Mouse (Mus musculus) megakaryocyte, embryonic 14.5 days (primary cell): ENCODE measurements around the gene Isg20l2. TPM values are rescaled to one million over a fixed set of nuclear protein-coding genes. Genes with fewer than 3 reads are reported as not detected.
A peak's percentile ranks its signal among the peaks of the same experiment; 100 is the strongest.

ENCODE experiments used
- H3K27me3 ChIP-seq: replicated peaks from 2 replicates; pipeline ENCODE3; 2012; ENCODE audit warnings: inconsistent platforms
- H3K36me3 ChIP-seq: replicated peaks from 2 replicates; pipeline ENCODE3; 2012; ENCODE audit warnings: low read length, inconsistent platforms, mixed read lengths
- H3K4me1 ChIP-seq: 2 replicates; pipeline ENCODE4 v1.6.1; 2012; ENCODE audit warnings: inconsistent platforms
- H3K4me3 ChIP-seq: replicated peaks from 2 replicates; pipeline ENCODE3; 2012; ENCODE audit warnings: moderate library complexity, mild to moderate bottlenecking, inconsistent platforms
- H3K9me3 ChIP-seq: 2 replicates; pipeline ENCODE4 v1.6.1; 2012; ENCODE audit warnings: inconsistent platforms
- FLI1 ChIP-seq: IDR thresholded peaks from 2 replicates; pipeline ENCODE4 v1.6.1; 2012; ENCODE audit warnings: low read length, inconsistent platforms, mixed read lengths
- GATA1 ChIP-seq: IDR thresholded peaks from 3 replicates; pipeline ENCODE4 v1.6.1; 2012; ENCODE audit warnings: mixed read lengths, low read length, inconsistent platforms, borderline replicate concordance
- polyA plus RNA-seq: library from polyadenylated mRNA; stranded (reverse); fragments of >175 nt; gene quantifications from 2 replicates; pipeline ENCODE4 v1.2.3, GENCODE M21; 2012; ENCODE audit warnings: low replicate concordance; ENCODE audit not compliant: insufficient read depth

Gene Isg20l2
- polyA plus RNA-seq, 1 experiment, result 3.6 TPM

GRCm38 (mm10) chr3:87983627-87984026, 53.5 kb downstream of the Isg20l2 start:
- Histone ChIP-seq H3K36me3 (no peaks in the 10 kb centered on the region), H3K4me1 (peaks cover 68% of the 10 kb centered on the region), H3K4me3 (no peak overlapping the region), H3K27me3 (peaks cover 91% of the 10 kb centered on the region), H3K9me3 (no peaks in the 10 kb centered on the region)
- TF ChIP-seq GATA1, result no peak
- TF ChIP-seq FLI1, result no peak

- H3K9me3 ChIP-seq, result no peaks in the 10 kb centered on the region
- H3K36me3 ChIP-seq, result no peaks in the 10 kb centered on the region
- H3K27me3 ChIP-seq, result peaks cover 91% of the 10 kb centered on the region
- H3K4me3 ChIP-seq, result no peak overlapping the region
- H3K4me1 ChIP-seq, result peaks cover 73% of the 10 kb centered on the region
- no peak for TF ChIP-seq GATA1
- no peak for TF ChIP-seq FLI1
Measured at GRCm38 (mm10) chr3:87984094-87984493, 54.0 kb downstream of the Isg20l2 start.

GRCm38 (mm10) chr3:87985505-87986320, 55.6 kb downstream of the Isg20l2 start:
- Histone ChIP-seq H3K4me1 (peaks cover 80% of the 10 kb centered on the region), H3K27me3 (peaks cover 90% of the 10 kb centered on the region), H3K9me3 (no peaks in the 10 kb centered on the region), H3K4me3 (no peak overlapping the region), H3K36me3 (no peaks in the 10 kb centered on the region)
- TF ChIP-seq FLI1, result no peak
- TF ChIP-seq GATA1, result no peak

DNA sequence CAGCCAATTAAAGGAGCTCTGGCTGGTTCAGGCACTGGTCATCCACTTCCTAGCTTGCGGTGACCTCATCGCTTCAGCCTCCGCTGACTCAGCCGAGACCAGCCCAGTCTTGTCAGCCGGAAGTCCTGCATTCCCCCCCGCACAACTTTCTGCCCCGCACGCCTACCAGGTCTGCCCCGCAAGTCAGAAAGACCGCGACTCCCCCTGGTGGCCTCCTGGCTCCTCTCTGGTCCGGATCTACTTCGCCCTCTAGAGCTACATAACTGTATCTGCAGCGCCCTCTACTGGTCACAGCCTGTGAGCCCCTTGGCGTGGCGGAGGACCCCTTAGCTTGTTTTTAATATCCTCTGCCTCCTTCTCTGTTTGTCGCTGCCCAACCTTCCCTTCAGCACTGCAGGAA, 56.8 kb downstream of the Isg20l2 start:
- no peaks in the 10 kb centered on the region for H3K36me3 ChIP-seq
- H3K9me3 ChIP-seq, result no peaks in the 10 kb centered on the region
- peak overlapping the region; percentile 88 for H3K4me3 ChIP-seq
- TF ChIP-seq GATA1, result no peak
- no peak for TF ChIP-seq FLI1
- peaks cover 90% of the 10 kb centered on the region for H3K27me3 ChIP-seq
- H3K4me1 ChIP-seq, result peaks cover 76% of the 10 kb centered on the region

DNA sequence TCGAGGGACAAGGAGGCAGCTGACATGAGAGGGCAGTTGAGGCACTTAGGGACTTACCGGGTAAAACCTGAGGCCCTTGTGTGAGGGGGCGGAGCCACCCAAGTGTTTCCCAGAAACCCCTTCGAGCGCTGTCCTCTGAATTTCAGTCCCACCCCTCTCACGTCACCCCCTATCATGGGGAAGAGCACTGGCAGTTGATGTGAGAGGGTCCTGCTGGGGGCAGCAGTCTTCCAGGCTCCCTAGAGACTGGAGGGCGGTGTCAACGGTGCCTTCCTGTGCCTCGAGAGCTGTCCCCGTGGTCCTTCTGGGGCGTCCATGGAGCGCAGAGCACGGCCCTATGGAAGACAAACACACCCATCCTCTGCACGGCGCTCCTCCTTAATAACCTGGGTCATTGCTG, 57.5 kb downstream of the Isg20l2 start:
- TF ChIP-seq GATA1 (no peak), FLI1 (no peak)
- peak overlapping the region; percentile 88 for H3K4me3 ChIP-seq
- no peaks in the 10 kb centered on the region for H3K9me3 ChIP-seq
- H3K27me3 ChIP-seq, result peaks cover 91% of the 10 kb centered on the region
- H3K4me1 ChIP-seq, result peaks cover 70% of the 10 kb centered on the region
- H3K36me3 ChIP-seq, result no peaks in the 10 kb centered on the region

GRCm38 (mm10) chr3:87988068-87988467, 58.0 kb downstream of the Isg20l2 start:
- Histone ChIP-seq H3K4me1 (peaks cover 67% of the 10 kb centered on the region), H3K4me3 (peak overlapping the region; percentile 88), H3K27me3 (peaks cover 91% of the 10 kb centered on the region), H3K36me3 (no peaks in the 10 kb centered on the region), H3K9me3 (no peaks in the 10 kb centered on the region)
- TF ChIP-seq FLI1 (no peak), GATA1 (no peak)

GRCm38 (mm10) chr3:87989935-87990334, 59.8 kb downstream of the Isg20l2 start:
- Histone ChIP-seq H3K9me3 (no peaks in the 10 kb centered on the region), H3K4me1 (peaks cover 55% of the 10 kb centered on the region), H3K4me3 (no peak overlapping the region), H3K36me3 (no peaks in the 10 kb centered on the region), H3K27me3 (peaks cover 93% of the 10 kb centered on the region)
- TF ChIP-seq GATA1 (no peak), FLI1 (no peak)

Other genes starting within 250 kb of the Isg20l2 start
- gene Lrrc71, start 181.7 kb upstream of the Isg20l2 start, polyA plus RNA-seq, result 7.0 and 16.6 TPM in 2 replicates
- not detected in 2 replicates for gene Ntrk1, start 135.2 kb upstream of the Isg20l2 start, polyA plus RNA-seq
- gene Insrr, start 133.4 kb upstream of the Isg20l2 start, polyA plus RNA-seq, result not detected in 2 replicates
- gene Pear1, start 106.0 kb upstream of the Isg20l2 start, polyA plus RNA-seq, result 164 and 715 TPM in 2 replicates
- 0.12 TPM in 1 of 2 replicates, not detected in the other for gene Sh2d2a, start 83.6 kb upstream of the Isg20l2 start, polyA plus RNA-seq
- 62.4 and 99.1 TPM in 2 replicates for gene Prcc, start 44.7 kb upstream of the Isg20l2 start, polyA plus RNA-seq
- gene Hdgf, start 24.0 kb upstream of the Isg20l2 start, polyA plus RNA-seq, result 140 and 1,011 TPM in 2 replicates
- gene Mrpl24, start 10.8 kb upstream of the Isg20l2 start, polyA plus RNA-seq, result 3.1 and 14.1 TPM in 2 replicates
- 13.9 and 14.0 TPM in 2 replicates for gene Rrnad1, start 403 bp downstream of the Isg20l2 start, polyA plus RNA-seq
- 0.47 TPM in 1 of 2 replicates, not detected in the other for gene Crabp2, start 18.4 kb downstream of the Isg20l2 start, polyA plus RNA-seq
- 0.29 TPM in 1 of 2 replicates, not detected in the other for gene Nes, start 40.8 kb downstream of the Isg20l2 start, polyA plus RNA-seq
- not detected in 2 replicates for gene Bcan, start 69.9 kb downstream of the Isg20l2 start, polyA plus RNA-seq
- gene Hapln2, start 97.3 kb downstream of the Isg20l2 start, polyA plus RNA-seq, result not detected in 2 replicates
- 5.3 and 18.9 TPM in 2 replicates for gene Gpatch4, start 112.8 kb downstream of the Isg20l2 start, polyA plus RNA-seq
- 30.3 and 44.6 TPM in 2 replicates for gene Naxe, start 128.2 kb downstream of the Isg20l2 start, polyA plus RNA-seq
- gene Ttc24, start 148.0 kb downstream of the Isg20l2 start, polyA plus RNA-seq, result not detected in 2 replicates
- 3.3 and 6.8 TPM in 2 replicates for gene Iqgap3, start 151.7 kb downstream of the Isg20l2 start, polyA plus RNA-seq
- gene Mef2d, start 212.1 kb downstream of the Isg20l2 start, polyA plus RNA-seq, result 60.2 and 145 TPM in 2 replicates